Mouse (Mus musculus): ENCODE results near the gene Ttc23. TPM values are rescaled to one million over a fixed set of nuclear protein-coding genes. Genes with fewer than 3 reads are reported as not detected.
A peak's percentile ranks its signal among the peaks of the same experiment; 100 is the strongest.

Gene Ttc23
- polyA plus RNA-seq, 1 experiment from 2014 or later = 5.2 TPM

DNA sequence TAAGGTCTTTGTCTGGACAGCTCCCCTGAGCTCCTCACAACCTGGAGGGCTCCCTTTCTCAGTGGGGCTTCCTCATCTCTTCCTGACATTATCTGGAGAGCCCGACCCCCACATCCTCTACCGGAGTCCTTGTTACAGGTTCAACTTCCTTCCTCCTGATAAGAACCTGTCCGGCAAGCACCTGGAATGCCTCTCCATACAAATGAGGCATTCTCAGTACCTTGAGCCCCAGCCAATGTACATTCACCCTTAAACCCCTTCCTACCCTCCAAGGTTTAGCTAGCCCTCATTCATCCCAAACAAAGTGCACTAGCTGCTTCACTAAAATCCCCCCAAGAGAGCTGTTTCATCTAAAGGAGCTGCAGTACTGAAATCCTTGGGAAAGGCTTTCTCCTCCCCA is 128.4 kb downstream of the Ttc23 start:
- H3K27ac ChIP-seq (replicated peaks) = no peak overlapping the region
- no peak overlapping the region for H3K9ac ChIP-seq
- no peaks in the 10 kb centered on the region for H3K4me1 ChIP-seq (replicated peaks)
- no peaks in the 10 kb centered on the region for H3K36me3 ChIP-seq (replicated peaks)
- H3K9me3 ChIP-seq (replicated peaks) = no peaks in the 10 kb centered on the region
- no peak overlapping the region for H3K4me3 ChIP-seq (replicated peaks)
- no peak overlapping the region for H3K4me2 ChIP-seq
- WGBS (ENCODE audit: insufficient replicate concordance) = 27% methylated on average over 3 of the region's 3 CpGs
- peaks cover 6% of the 10 kb centered on the region; the same call in 1 of the 2 replicates for H3K27me3 ChIP-seq
- ATAC-seq (ENCODE audit: insufficient read depth) = no peak

GRCm38 (mm10) chr7:67776636-67777305 is 129.6 kb downstream of the Ttc23 start:
- 57% methylated on average over 12 of the region's 12 CpGs for WGBS (ENCODE audit: insufficient replicate concordance)
- ATAC-seq (ENCODE audit: insufficient read depth) = no peak

DNA sequence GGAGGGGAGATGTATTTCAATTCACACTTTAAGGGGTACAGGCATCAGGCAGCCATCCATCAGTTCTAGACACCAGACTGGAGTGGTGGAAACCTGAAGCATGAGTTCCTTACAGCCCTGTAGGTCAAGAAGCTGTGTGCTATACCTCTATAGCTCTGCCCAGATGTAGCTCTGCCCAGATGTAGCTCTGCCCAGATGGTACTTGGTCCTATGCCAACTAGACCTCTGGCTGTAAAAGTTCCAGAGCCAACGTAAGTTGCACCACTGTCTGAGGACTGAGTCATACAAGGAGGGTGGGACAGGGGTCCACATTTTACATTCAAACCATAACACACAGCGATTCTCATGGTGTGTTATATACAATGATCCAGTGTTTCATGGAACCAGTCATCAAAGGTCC is 140.7 kb downstream of the Ttc23 start:
- Histone ChIP-seq H3K4me1 (replicated peaks) (0 out of 2 replicates have a peak, but pooled peaks cover 2% of the 10 kb centered on the region), H3K9ac (no peak overlapping the region), H3K4me2 (no peak overlapping the region), H3K9me3 (replicated peaks) (no peaks in the 10 kb centered on the region), H3K27me3 (peaks cover 10% of the 10 kb centered on the region; the same call in 1 of the 2 replicates), H3K4me3 (replicated peaks) (no peak overlapping the region), H3K36me3 (replicated peaks) (no peaks in the 10 kb centered on the region), H3K27ac (replicated peaks) (no peak overlapping the region)
- WGBS (ENCODE audit: insufficient replicate concordance) = 58% methylated on average over 2 of the region's 2 CpGs
- ATAC-seq (ENCODE audit: insufficient read depth) = no peak

More at GRCm38 (mm10) chr7:67776636-67777305, 129.6 kb downstream of the Ttc23 start:
- no peaks in the 10 kb centered on the region for H3K9me3 ChIP-seq (replicated peaks)
- no peak overlapping the region for H3K27ac ChIP-seq (replicated peaks)
- H3K27me3 ChIP-seq = peaks cover 6% of the 10 kb centered on the region; the same call in 1 of the 2 replicates
- H3K4me1 ChIP-seq (replicated peaks) = no peaks in the 10 kb centered on the region
- no peak overlapping the region for H3K9ac ChIP-seq
- no peak overlapping the region for H3K4me3 ChIP-seq (replicated peaks)
- no peaks in the 10 kb centered on the region for H3K36me3 ChIP-seq (replicated peaks)
- H3K4me2 ChIP-seq = no peak overlapping the region

DNA sequence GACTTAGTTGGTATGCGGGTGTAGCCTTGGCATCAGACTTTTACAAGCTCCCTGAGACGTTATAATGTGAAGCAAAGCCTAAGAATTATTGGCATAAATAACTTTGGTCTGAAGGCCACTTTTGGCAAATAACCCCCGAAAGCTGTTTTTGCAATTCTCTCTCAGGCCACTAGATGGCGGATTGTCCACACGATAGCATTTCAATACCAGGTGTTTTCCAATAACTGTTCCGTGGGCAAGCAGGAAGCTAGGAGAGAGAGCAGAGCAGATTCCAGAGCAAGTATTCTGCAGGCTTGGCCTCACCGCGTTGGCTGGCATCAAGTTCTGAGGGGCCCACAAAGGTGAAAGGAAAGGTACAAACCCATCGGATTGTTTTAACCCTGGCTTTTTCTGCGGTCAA is 141.5 kb downstream of the Ttc23 start:
- WGBS (ENCODE audit: insufficient replicate concordance) = 16% methylated on average over 10 of the region's 10 CpGs
- no peak for ATAC-seq (ENCODE audit: insufficient read depth)
- 0 out of 2 replicates have a peak, but pooled peaks cover 2% of the 10 kb centered on the region for H3K4me1 ChIP-seq (replicated peaks)

GRCm38 (mm10) chr7:67791256-67791655 is 144.0 kb downstream of the Ttc23 start:
- 45% methylated on average over 7 of the region's 7 CpGs for WGBS (ENCODE audit: insufficient replicate concordance)
- no peak overlapping the region for H3K9ac ChIP-seq
- H3K27me3 ChIP-seq = peaks cover 10% of the 10 kb centered on the region
- H3K4me2 ChIP-seq = no peak overlapping the region
- no peak for ATAC-seq (ENCODE audit: insufficient read depth)
- H3K27ac ChIP-seq (replicated peaks) = no peak overlapping the region
- H3K9me3 ChIP-seq (replicated peaks) = no peaks in the 10 kb centered on the region
- no peaks in the 10 kb centered on the region for H3K36me3 ChIP-seq (replicated peaks)
- H3K4me3 ChIP-seq (replicated peaks) = no peak overlapping the region
- 0 out of 2 replicates have a peak, but pooled peaks cover 2% of the 10 kb centered on the region for H3K4me1 ChIP-seq (replicated peaks)

More for the DNA sequence above, 141.5 kb downstream of the Ttc23 start:
- Histone ChIP-seq H3K27ac (replicated peaks) (no peak overlapping the region), H3K36me3 (replicated peaks) (no peaks in the 10 kb centered on the region), H3K9ac (no peak overlapping the region), H3K27me3 (peaks cover 10% of the 10 kb centered on the region; the same call in 1 of the 2 replicates), H3K4me3 (replicated peaks) (no peak overlapping the region), H3K4me2 (no peak overlapping the region), H3K9me3 (replicated peaks) (no peaks in the 10 kb centered on the region)

DNA sequence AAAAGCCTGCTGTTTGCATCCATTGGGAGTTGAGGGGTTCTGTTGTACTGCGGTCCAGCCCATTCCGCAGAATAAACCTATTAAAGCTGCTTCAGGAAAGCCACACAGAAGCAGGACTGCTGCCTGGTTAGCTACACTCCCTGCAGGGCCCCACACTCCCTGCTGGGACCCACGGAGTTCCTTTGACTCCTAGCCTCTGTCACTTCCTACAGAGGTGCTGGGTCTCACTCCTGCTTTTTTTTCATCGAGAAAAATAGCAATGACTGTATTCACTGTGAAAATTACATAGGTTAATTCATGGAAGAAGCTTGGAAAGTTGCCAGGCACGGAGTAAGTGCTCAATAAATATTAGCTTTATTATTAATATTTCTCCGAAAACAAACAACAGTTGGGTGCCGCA is 146.2 kb downstream of the Ttc23 start:
- no peaks in the 10 kb centered on the region for H3K9me3 ChIP-seq (replicated peaks)
- H3K4me1 ChIP-seq (replicated peaks) = 0 out of 2 replicates have a peak, but pooled peaks cover 2% of the 10 kb centered on the region
- H3K36me3 ChIP-seq (replicated peaks) = no peaks in the 10 kb centered on the region
- ATAC-seq (ENCODE audit: insufficient read depth) = no peak
- peaks cover 10% of the 10 kb centered on the region for H3K27me3 ChIP-seq
- H3K27ac ChIP-seq (replicated peaks) = no peak overlapping the region
- no peak overlapping the region for H3K9ac ChIP-seq
- 59% methylated on average over 7 of the region's 7 CpGs for WGBS (ENCODE audit: insufficient replicate concordance)
- no peak overlapping the region for H3K4me2 ChIP-seq
- H3K4me3 ChIP-seq (replicated peaks) = no peak overlapping the region

DNA sequence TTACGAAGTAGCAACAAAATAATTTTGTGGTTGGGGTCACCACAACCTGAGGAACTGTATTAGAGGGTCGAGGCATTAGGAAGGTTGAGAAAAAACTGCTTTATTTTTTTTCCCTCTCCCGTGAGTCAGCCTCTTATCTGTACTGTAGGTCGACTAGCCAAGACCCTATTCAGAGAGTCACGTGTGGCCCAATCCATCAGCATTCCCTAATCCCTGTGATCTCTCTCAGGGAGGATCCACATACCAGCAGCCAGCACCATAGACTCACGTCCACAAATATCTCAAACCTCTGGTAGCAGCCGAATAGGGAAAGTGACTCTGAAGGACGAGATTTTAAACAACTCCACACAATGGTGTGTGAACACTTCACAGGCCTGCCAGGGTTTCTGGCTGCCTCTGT is 149.9 kb downstream of the Ttc23 start:
- H3K9ac ChIP-seq = no peak overlapping the region
- H3K4me3 ChIP-seq (replicated peaks) = no peak overlapping the region
- 40% methylated on average over 8 of the region's 8 CpGs for WGBS (ENCODE audit: insufficient replicate concordance)
- no peak overlapping the region for H3K27ac ChIP-seq (replicated peaks)
- H3K36me3 ChIP-seq (replicated peaks) = no peaks in the 10 kb centered on the region
- H3K9me3 ChIP-seq (replicated peaks) = no peaks in the 10 kb centered on the region
- no peaks in the 10 kb centered on the region; the same call in none of the 2 replicates for H3K27me3 ChIP-seq
- no peak overlapping the region for H3K4me2 ChIP-seq
- H3K4me1 ChIP-seq (replicated peaks) = no peaks in the 10 kb centered on the region
- ATAC-seq (ENCODE audit: insufficient read depth) = no peak

- Histone ChIP-seq H3K36me3 (replicated peaks) (no peaks in the 10 kb centered on the region), H3K9ac (no peak overlapping the region), H3K4me1 (replicated peaks) (0 out of 2 replicates have a peak, but pooled peaks cover 3% of the 10 kb centered on the region), H3K9me3 (replicated peaks) (no peaks in the 10 kb centered on the region), H3K27ac (replicated peaks) (no peak overlapping the region), H3K4me2 (no peak overlapping the region), H3K27me3 (no peaks in the 10 kb centered on the region; the same call in none of the 2 replicates), H3K4me3 (replicated peaks) (no peak overlapping the region)
- no peak for ATAC-seq (ENCODE audit: insufficient read depth)
- WGBS (ENCODE audit: insufficient replicate concordance) = 48% methylated on average over 4 of the region's 4 CpGs
Observed at GRCm38 (mm10) chr7:67798476-67798875, 151.3 kb downstream of the Ttc23 start.

DNA sequence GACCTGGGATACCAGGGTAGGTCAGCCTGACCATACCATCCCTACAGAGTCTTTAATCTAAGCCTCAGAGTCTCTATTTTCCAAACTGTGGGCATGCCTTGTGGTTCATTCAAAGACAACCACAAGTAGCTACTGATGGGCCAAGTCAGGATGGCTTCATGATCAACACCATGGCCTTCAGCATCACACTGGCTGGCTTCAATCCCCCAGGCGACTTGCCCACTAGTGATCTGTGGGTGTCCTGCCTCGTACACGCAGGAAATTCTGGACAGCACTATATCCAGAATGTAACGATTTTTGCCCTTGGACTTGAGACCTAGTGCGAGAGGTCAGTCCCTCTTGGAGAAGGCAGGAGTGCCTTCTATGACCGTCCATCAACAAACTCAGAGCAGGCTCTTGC is 153.3 kb downstream of the Ttc23 start:
- no peak for ATAC-seq (ENCODE audit: insufficient read depth)
- H3K9me3 ChIP-seq (replicated peaks) = no peaks in the 10 kb centered on the region
- no peak overlapping the region for H3K4me3 ChIP-seq (replicated peaks)
- H3K27ac ChIP-seq (replicated peaks) = no peak overlapping the region
- H3K27me3 ChIP-seq = peaks cover 17% of the 10 kb centered on the region
- no peak overlapping the region for H3K9ac ChIP-seq
- H3K36me3 ChIP-seq (replicated peaks) = no peaks in the 10 kb centered on the region
- no peak overlapping the region for H3K4me2 ChIP-seq
- 0 out of 2 replicates have a peak, but pooled peaks cover 7% of the 10 kb centered on the region for H3K4me1 ChIP-seq (replicated peaks)
- WGBS (ENCODE audit: insufficient replicate concordance) = 60% methylated on average over 6 of the region's 6 CpGs

DNA sequence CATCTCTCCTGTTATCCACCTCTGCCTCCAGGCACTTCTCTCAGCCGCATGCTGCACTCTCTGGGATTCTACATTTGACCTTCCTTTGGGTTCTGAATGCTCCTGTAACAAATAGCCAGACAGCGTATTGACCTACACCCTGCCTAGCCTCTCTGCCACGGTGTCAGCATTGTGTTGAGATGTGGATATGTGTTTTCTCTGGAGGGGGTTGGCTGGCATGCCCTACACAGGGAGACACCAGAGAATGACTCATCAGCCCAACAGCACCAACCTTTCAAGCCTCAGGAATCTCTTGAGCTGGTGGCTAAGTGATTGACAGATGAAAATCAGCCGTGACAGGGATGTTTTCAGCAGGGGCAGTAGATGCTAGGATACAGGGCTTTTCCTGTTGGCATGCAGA is 153.8 kb downstream of the Ttc23 start:
- Histone ChIP-seq H3K4me2 (no peak overlapping the region), H3K36me3 (replicated peaks) (no peaks in the 10 kb centered on the region), H3K4me1 (replicated peaks) (0 out of 2 replicates have a peak, but pooled peaks cover 7% of the 10 kb centered on the region), H3K27ac (replicated peaks) (no peak overlapping the region), H3K27me3 (peaks cover 18% of the 10 kb centered on the region), H3K9ac (no peak overlapping the region), H3K9me3 (replicated peaks) (no peaks in the 10 kb centered on the region), H3K4me3 (replicated peaks) (no peak overlapping the region)
- no peak for ATAC-seq (ENCODE audit: insufficient read depth)
- WGBS (ENCODE audit: insufficient replicate concordance) = 57% methylated on average over 4 of the region's 4 CpGs

- Histone ChIP-seq H3K27ac (replicated peaks) (no peak overlapping the region), H3K4me2 (peak overlapping the region; percentile 56), H3K4me1 (replicated peaks) (0 out of 2 replicates have a peak, but pooled peaks cover 7% of the 10 kb centered on the region), H3K27me3 (peaks cover 18% of the 10 kb centered on the region), H3K9ac (no peak overlapping the region), H3K36me3 (replicated peaks) (no peaks in the 10 kb centered on the region), H3K9me3 (replicated peaks) (no peaks in the 10 kb centered on the region), H3K4me3 (replicated peaks) (peak overlapping the region; percentile 20; the same call in 1 of the 2 replicates)
- WGBS (ENCODE audit: insufficient replicate concordance) = 8% methylated on average over 28 of the region's 28 CpGs
- ATAC-seq (ENCODE audit: insufficient read depth) = 0 out of 2 replicates have a peak, but pooled peaks have one; percentile 40
Observed at GRCm38 (mm10) chr7:67803015-67803856, 156.0 kb downstream of the Ttc23 start.
